Mouse (Mus musculus): Measurements from ENCODE around the gene Gba. TPM values are rescaled to one million over a fixed set of nuclear protein-coding genes. Genes with fewer than 3 reads are reported as not detected.

The Gba gene
- 62.5 and 64.1 TPM in 2 replicates for total RNA-seq (2012; rRNA removed)
- total RNA-seq (2014; rRNA removed), result 61.2 and 65.3 TPM in 2 replicates
- polyA plus RNA-seq (2012; ENCODE audit: insufficient read length, low read depth), result 59.4 and 63.6 TPM in 2 replicates

DNA sequence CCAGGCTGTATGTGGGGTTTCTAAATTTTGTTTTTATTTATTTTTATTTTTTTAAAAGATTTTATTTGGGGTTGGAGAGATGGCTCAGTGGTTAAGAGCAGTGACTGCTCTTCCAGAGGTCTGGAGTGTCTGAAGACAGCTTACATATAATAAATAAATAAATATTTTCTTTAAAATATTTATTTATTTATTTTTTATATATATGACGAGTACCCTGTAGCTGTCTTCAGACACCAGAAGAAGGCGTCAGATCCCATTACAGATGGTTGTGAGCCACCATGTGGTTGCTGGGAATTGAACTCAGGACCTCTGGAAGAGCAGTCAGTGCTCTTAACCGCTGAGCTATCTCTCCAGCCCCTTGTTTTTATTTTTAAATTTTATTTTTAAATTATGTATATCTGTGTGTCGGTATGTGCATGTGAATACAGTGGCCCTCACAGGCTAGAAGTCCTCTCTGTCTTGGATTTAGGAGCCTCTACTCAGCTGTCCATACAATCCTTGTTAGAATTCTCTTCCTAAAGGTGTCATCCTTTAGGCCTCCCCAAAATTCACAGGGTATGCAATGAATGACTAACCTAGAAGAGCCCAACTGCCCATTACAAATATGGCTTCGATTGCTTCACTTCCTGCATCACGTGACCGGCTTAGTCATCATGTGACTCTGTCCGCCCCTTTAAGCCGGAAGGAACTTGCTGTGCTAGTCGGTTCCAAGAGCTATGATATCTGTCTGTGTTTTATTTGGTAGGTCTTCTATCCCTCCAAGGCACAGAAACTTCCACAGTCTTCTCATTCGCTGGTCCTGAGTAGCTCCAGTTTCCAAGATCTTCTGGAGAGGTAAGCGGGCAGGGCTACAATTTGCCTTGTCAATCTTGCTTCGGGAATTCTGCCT, at the start of gene Gba:
TSS of gene Gba (plus strand) at position 676 of the 889 bp plus-strand sequence.
- H3K79me2 ChIP-seq (replicated peaks; ENCODE audit: control insufficient read depth, extremely low read depth, insufficient read depth, poor library complexity, severe bottlenecking), result peaks cover 5% of the 10 kb centered on the region; the same call in 1 of the 2 replicates
- no peaks in the 10 kb centered on the region for H3K27me3 ChIP-seq (replicated peaks)
- H3K4me1 ChIP-seq (ENCODE audit: control insufficient read depth in 1 of 2, insufficient read depth in 2 of 2), result peaks cover 3 to 9% of the 10 kb centered on the region in 2 experiments
- peak within 1 kb of the TSS; percentile 74 to 100 (median 75) for H3K4me3 ChIP-seq (replicated peaks in 1 of 3; ENCODE audit: low read depth in 2 of 3, low read length in 2 of 3, poor library complexity in 1 of 3)
- H3K36me3 ChIP-seq (replicated peaks in 1 of 2; ENCODE audit: control insufficient read depth in 1 of 2, insufficient read depth in 1 of 2, low read length in 1 of 2), result peaks cover 33 to 38% of the 10 kb centered on the region in 2 experiments
- H3K9me3 ChIP-seq (replicated peaks; ENCODE audit: low read length), result no peaks in the 10 kb centered on the region
- peak within 1 kb of the TSS; percentile 86 for H3K4me2 ChIP-seq (ENCODE audit: insufficient read depth, low read depth, poor library complexity, severe bottlenecking)
- TF ChIP-seq TCF12 (IDR thresholded peaks at IDR 0.05; ENCODE audit: low read depth, low read length) (peak; percentile 55), TBP (conservative IDR thresholded peaks at IDR 0.05; ENCODE audit: low read depth, low read length) (peak; percentile 52; the same call in 1 of the 2 replicates), POLR2AphosphoS2 (IDR thresholded peaks at IDR 0.05; ENCODE audit: low read depth, low read length) (no peak), ZMIZ1 (IDR thresholded peaks at IDR 0.05; ENCODE audit: low read depth, low read length) (no peak), MAZ (IDR thresholded peaks at IDR 0.05; ENCODE audit: low read depth, low read length) (no peak), MAX (IDR thresholded peaks at IDR 0.05; ENCODE audit: low read length) (peak; percentile 99), SIN3A (IDR thresholded peaks at IDR 0.05; ENCODE audit: low read length) (peak; percentile 100), NELFE (IDR thresholded peaks at IDR 0.05; ENCODE audit: low read depth, low read length) (peak; percentile 60; the same call in 1 of the 2 replicates), JUND (conservative IDR thresholded peaks at IDR 0.05; ENCODE audit: low read depth, low read length) (no peak), MYC (IDR thresholded peaks at IDR 0.05; ENCODE audit: low read depth, low read length) (no peak), UBTF (IDR thresholded peaks at IDR 0.05; ENCODE audit: low read depth, low read length) (no peak), GABPA (IDR thresholded peaks at IDR 0.05; ENCODE audit: insufficient replicate concordance, low read depth, low read length) (no peak; the same call in 1 of the 2 replicates), ELF1 (IDR thresholded peaks at IDR 0.05; ENCODE audit: low read depth, low read length) (peak; percentile 98), PAX5 (IDR thresholded peaks at IDR 0.05; ENCODE audit: low read length) (no peak), CTCF (conservative IDR thresholded peaks at IDR 0.05 in 1 of 2, IDR thresholded peaks at IDR 0.05 in 1 of 2; ENCODE audit: low read depth in 2 of 2, low read length in 2 of 2) (no peak), JUN (IDR thresholded peaks at IDR 0.05; ENCODE audit: insufficient read depth, low read depth, low read length) (no peak), ETS1 (conservative IDR thresholded peaks at IDR 0.05; ENCODE audit: low read depth, low read length) (no peak), CHD2 (IDR thresholded peaks at IDR 0.05; ENCODE audit: low read length) (no peak), EP300 (IDR thresholded peaks at IDR 0.05; ENCODE audit: low read length) (no peak), MAFK (IDR thresholded peaks at IDR 0.05; ENCODE audit: insufficient replicate concordance, low read length) (no peak), E2F4 (IDR thresholded peaks at IDR 0.05; ENCODE audit: insufficient replicate concordance, low read depth, low read length) (no peak), MEF2A (IDR thresholded peaks at IDR 0.05; ENCODE audit: borderline replicate concordance, low read depth, low read length) (peak; percentile 24; the same call in 1 of the 2 replicates), IRF4 (IDR thresholded peaks at IDR 0.05; ENCODE audit: low read depth, low read length) (no peak), CHD1 (IDR thresholded peaks at IDR 0.05; ENCODE audit: low read depth, low read length) (no peak), KAT2A (IDR thresholded peaks at IDR 0.05; ENCODE audit: insufficient replicate concordance, low read length) (peak; percentile 89; the same call in 1 of the 2 replicates), ZKSCAN1 (IDR thresholded peaks at IDR 0.05; ENCODE audit: borderline replicate concordance, low read depth, low read length) (no peak), ZC3H11A (IDR thresholded peaks at IDR 0.05; ENCODE audit: low read depth, low read length) (no peak), POLR2A (IDR thresholded peaks at IDR 0.05; ENCODE audit: low read depth, low read length) (peak; percentile 63), BHLHE40 (IDR thresholded peaks at IDR 0.05; ENCODE audit: low read depth, low read length) (peak; percentile 94), NRF1 (IDR thresholded peaks at IDR 0.05; ENCODE audit: low read depth, low read length) (peak; percentile 73), USF2 (conservative IDR thresholded peaks at IDR 0.05; ENCODE audit: low read depth, low read length) (peak; percentile 100), USF1 (IDR thresholded peaks at IDR 0.05; ENCODE audit: low read depth, low read length) (peak; percentile 100), RCOR1 (conservative IDR thresholded peaks at IDR 0.05; ENCODE audit: low read depth, low read length) (no peak; the same call in 1 of the 2 replicates), RAD21 (IDR thresholded peaks at IDR 0.05; ENCODE audit: low read depth, low read length) (no peak), MXI1 (IDR thresholded peaks at IDR 0.05; ENCODE audit: low read depth, low read length) (peak; percentile 68; the same call in 1 of the 2 replicates), SMC3 (IDR thresholded peaks at IDR 0.05; ENCODE audit: low read depth, low read length) (no peak), HCFC1 (IDR thresholded peaks at IDR 0.05; ENCODE audit: low read depth, low read length) (peak; percentile 99), ZNF384 (IDR thresholded peaks at IDR 0.05; ENCODE audit: low read depth, low read length) (no peak)
- H3K27ac ChIP-seq (ENCODE audit: insufficient read depth, low read depth), result no peak within 1 kb of the TSS
- in situ Hi-C loops (cut with MboI; ENCODE audit: low pct_ligation_motif_present, low pct_unique_long_range_greater_than_20kb, low sequenced_read_pairs) (no loop called here), dilution Hi-C loops (cut with MboI; ENCODE audit: extremely low pct_ligation_motif_present, extremely low pct_unique_long_range_greater_than_20kb, low sequenced_read_pairs) (no loop called here)
- peak; percentile 96 for DNase-seq (ENCODE audit: extremely low read depth)
- H3K9ac ChIP-seq (ENCODE audit: insufficient read depth, low read depth), result peak within 1 kb of the TSS; percentile 97

All from CH12.LX (cell line).